Mouse (Mus musculus) hindbrain, embryonic 14.5 days (tissue): Measurements from ENCODE around the gene Tox2. TPM values are rescaled to one million over a fixed set of nuclear protein-coding genes. Genes with fewer than 3 reads are reported as not detected.
A peak's percentile ranks its signal among the peaks of the same experiment; 100 is the strongest.

Source experiments
- ATAC-seq: fragments of 200-750 bp; cut with Nextera tagmentation; 2 replicates; pipeline ENCODE4 v1.8.0; 2017; ENCODE audit warnings: moderate number of reproducible peaks, mild to moderate bottlenecking, moderate TSS enrichment, moderate library complexity; ENCODE audit not compliant: low FRiP score
- DNase-seq: peaks from one replicate; pipeline ENCODE4 v3.0.0-alpha.2; 2015; ENCODE audit warnings: low spot score
- H3K27ac ChIP-seq: fragments of 300-500 bp; sonication (generic); 2 replicates; pipeline ENCODE4 v1.5.1; 2014; ENCODE audit warnings: mild to moderate bottlenecking, moderate library complexity
- H3K27me3 ChIP-seq: fragments of 300-500 bp; sonication (generic); 2 replicates; pipeline ENCODE4 v1.6.1; 2014; ENCODE audit warnings: mild to moderate bottlenecking, low read length, mixed read lengths; ENCODE audit not compliant: control insufficient read depth, insufficient read depth
- H3K36me3 ChIP-seq: fragments of 300-500 bp; sonication (generic); replicated peaks from 2 replicates; pipeline ENCODE4 v1.6.1; 2014; ENCODE audit not compliant: control insufficient read depth, insufficient read depth
- H3K4me1 ChIP-seq: fragments of 300-500 bp; sonication (generic); replicated peaks from 2 replicates; pipeline ENCODE4 v1.6.1; 2014; ENCODE audit warnings: antibody characterized with exemption, low read length, mixed read lengths; ENCODE audit not compliant: control insufficient read depth, insufficient read depth
- H3K4me2 ChIP-seq: fragments of 300-500 bp; sonication (generic); replicated peaks from 2 replicates; pipeline ENCODE4 v1.6.1; 2014; ENCODE audit warnings: mild to moderate bottlenecking, moderate library complexity
- H3K4me3 ChIP-seq: fragments of 300-500 bp; sonication (generic); replicated peaks from 2 replicates; pipeline ENCODE4 v1.5.1; 2014; ENCODE audit warnings: mild to moderate bottlenecking, low read length
- H3K9ac ChIP-seq: fragments of 300-500 bp; sonication (generic); 2 replicates; pipeline ENCODE4 v1.6.1; 2014
- H3K9me3 ChIP-seq: fragments of 300-500 bp; sonication (generic); 2 replicates; pipeline ENCODE4 v1.6.1; 2016; ENCODE audit warnings: low read length; ENCODE audit not compliant: control insufficient read depth
- WGBS: fragments of 180-500 bp; shearing (Covaris S2); extraction: QIAGEN DNeasy Blood & Tissue Kit; methylation state at CpG from one replicate; pipeline ENCODE4 v1.1.7; 2014; 5-methylcytosine and 5-hydroxymethylcytosine counted together
- polyA plus RNA-seq: library from polyadenylated mRNA; unstranded; fragments of >200 nt; fragmentation: Nextera tagmentation; extraction: Ambion mirVana; gene quantifications from 2 replicates; pipeline ENCODE4 v1.2.1, GENCODE M21; 2014

Tox2 gene
- polyA plus RNA-seq, 1 experiment from 2014 or later: 28.7 TPM

DNA sequence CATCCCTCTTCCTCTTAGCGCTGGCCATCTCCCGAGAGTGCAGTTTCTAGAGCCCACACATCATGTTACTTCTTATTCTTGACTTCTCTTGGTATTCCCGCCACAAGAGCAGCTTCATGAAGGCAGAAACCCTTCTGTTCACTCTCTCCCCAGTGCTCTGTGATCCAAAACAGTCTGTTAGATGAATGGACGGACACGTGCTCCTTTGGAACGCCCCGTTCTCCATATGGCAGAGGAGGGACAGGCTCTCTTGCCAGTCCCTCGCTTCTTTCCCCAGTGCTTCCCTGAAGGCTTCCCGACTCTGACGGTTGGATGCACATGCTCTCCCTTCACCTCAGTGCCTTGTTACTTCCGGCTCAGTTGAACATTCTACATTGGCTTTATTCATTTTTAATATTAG is 15.4 kb upstream of the Tox2 start:
- ATAC-seq: no peak
- H3K4me1 ChIP-seq: 0 out of 2 replicates have a peak, but pooled peaks cover 3% of the 10 kb centered on the region
- DNase-seq: no peak
- H3K36me3 ChIP-seq: no peaks in the 10 kb centered on the region
- H3K27me3 ChIP-seq: no peaks in the 10 kb centered on the region
- no peak overlapping the region for H3K4me2 ChIP-seq
- H3K27ac ChIP-seq: no peak overlapping the region
- WGBS: 35% methylated on average over 11 of the region's 11 CpGs
- H3K9ac ChIP-seq: no peak overlapping the region
- no peaks in the 10 kb centered on the region for H3K9me3 ChIP-seq
- no peak overlapping the region for H3K4me3 ChIP-seq

DNA sequence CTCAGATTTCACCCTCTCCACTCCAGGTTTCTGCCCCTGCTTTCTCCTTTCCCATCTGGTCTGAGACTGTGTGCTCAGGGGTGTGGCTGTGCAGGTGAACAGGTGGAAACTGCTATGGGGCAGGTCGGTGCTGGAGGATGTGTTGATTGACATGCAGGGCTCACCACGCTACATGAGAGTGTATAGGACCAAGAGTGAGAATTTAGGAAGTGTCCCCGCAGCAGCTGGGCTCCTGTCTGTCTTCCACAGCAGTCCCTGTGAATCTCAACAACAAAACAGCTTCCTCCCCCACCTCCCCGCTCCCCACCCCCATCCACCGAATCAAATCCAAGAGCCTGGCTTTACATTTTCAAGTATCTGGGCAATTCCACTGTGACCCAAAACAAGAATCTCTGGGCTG is 13.3 kb upstream of the Tox2 start:
- H3K4me3 ChIP-seq: no peak overlapping the region
- ATAC-seq (no peak), DNase-seq (no peak)
- H3K9ac ChIP-seq: no peak overlapping the region
- 11% methylated on average over 5 of the region's 5 CpGs for WGBS
- H3K4me2 ChIP-seq: no peak overlapping the region
- H3K27ac ChIP-seq: no peak overlapping the region
- no peaks in the 10 kb centered on the region for H3K36me3 ChIP-seq
- no peaks in the 10 kb centered on the region for H3K27me3 ChIP-seq
- H3K4me1 ChIP-seq: 0 out of 2 replicates have a peak, but pooled peaks cover 3% of the 10 kb centered on the region
- H3K9me3 ChIP-seq: no peaks in the 10 kb centered on the region

DNA sequence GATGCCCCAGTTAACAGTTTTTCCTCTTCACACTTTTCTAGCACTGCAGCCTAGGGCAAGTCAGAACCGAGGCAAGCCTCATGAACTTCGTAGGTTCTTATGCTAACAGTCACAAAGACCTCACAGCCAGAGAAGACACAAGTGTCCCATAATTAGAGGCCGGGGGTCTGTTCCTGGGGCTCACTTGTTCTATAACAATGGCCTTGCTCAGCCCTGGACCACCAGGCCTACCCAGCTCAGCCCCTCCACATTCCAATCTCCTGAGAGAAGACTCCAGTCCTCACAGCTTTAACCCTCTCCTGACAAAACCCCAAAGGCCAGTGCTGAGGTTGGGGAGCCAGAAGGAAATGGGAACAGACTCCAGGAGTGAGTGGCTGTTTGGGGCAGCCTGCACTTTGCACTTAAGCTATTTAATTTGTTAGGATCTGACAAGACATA is 12.9 kb upstream of the Tox2 start:
- 5% methylated on average over 3 of the region's 3 CpGs for WGBS
- Histone ChIP-seq H3K4me2 (no peak overlapping the region), H3K27me3 (no peaks in the 10 kb centered on the region), H3K36me3 (no peaks in the 10 kb centered on the region), H3K4me1 (peaks cover 3% of the 10 kb centered on the region; the same call in 1 of the 2 replicates), H3K27ac (no peak overlapping the region), H3K9ac (no peak overlapping the region), H3K9me3 (no peaks in the 10 kb centered on the region), H3K4me3 (no peak overlapping the region)
- ATAC-seq: no peak
- no peak for DNase-seq

DNA sequence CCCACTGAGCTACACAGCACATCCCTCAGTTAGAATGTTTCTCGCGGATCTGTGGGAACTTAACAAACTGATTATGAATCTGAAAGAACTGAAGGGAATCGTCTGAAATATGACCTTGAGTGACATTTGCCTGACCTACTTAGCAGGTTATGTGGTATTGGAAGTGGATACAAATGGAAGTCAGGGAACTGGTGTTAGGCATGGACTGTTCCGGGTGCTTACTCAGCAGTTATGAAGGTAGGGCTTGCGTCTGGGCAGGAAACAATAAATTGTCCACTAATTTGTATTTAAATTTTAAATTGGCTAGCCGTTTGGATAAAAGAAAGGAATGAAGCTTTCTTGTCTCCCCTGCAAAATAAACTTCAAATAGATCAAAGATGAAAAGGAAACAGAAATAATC is 10.4 kb upstream of the Tox2 start:
- DNase-seq (no peak), ATAC-seq (no peak)
- Histone ChIP-seq H3K27ac (no peak overlapping the region), H3K27me3 (no peaks in the 10 kb centered on the region), H3K4me3 (no peak overlapping the region), H3K4me2 (no peak overlapping the region), H3K9me3 (no peaks in the 10 kb centered on the region), H3K4me1 (peaks cover 3% of the 10 kb centered on the region; the same call in 1 of the 2 replicates), H3K36me3 (no peaks in the 10 kb centered on the region), H3K9ac (no peak overlapping the region)
- WGBS: 69% methylated on average over 6 of the region's 6 CpGs

DNA sequence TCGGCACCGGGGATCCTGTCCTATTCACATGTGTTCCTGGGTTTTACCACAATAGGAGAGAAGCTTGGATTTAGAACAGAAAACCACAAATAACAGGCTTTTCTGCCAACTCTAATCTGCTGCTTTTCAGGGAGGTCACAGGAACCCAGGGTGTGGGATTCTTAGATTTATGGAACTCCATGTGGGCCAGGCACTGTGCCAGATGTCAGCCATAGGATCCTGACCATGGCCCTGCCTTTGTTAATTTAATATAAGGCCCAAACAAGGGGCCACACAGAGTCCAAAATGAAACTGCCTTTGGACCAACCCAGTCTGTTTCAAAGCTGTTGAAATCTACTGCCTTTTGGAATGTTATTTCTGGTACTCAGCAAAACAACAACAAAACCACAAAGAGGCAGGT is 8.9 kb upstream of the Tox2 start:
- Histone ChIP-seq H3K4me2 (no peak overlapping the region), H3K9me3 (no peaks in the 10 kb centered on the region), H3K27me3 (no peaks in the 10 kb centered on the region), H3K36me3 (no peaks in the 10 kb centered on the region), H3K27ac (no peak overlapping the region), H3K4me1 (peaks cover 3% of the 10 kb centered on the region; the same call in 1 of the 2 replicates), H3K4me3 (no peak overlapping the region), H3K9ac (no peak overlapping the region)
- 60% methylated on average over 2 of the region's 2 CpGs for WGBS
- no peak for DNase-seq
- ATAC-seq: no peak

DNA sequence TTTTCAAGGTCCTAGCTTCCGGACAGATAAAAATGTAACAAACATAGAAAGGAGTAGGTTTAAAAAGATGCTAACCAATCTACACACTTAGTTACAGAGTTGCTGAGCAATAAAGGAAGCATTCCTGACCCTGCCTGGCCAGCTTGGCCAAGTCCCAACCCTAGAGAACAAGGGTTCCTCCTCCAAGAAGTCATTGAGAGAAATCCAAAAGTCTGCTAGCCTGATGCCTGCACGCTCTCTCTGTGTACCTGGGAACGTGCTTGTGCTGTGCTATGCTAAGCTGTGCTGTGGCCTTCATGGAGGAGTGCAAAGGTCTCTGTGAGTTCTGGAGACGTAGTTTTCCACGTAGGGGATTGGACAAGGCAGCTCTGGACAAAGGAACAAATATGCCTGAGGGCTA is 8.4 kb upstream of the Tox2 start:
- Histone ChIP-seq H3K36me3 (no peaks in the 10 kb centered on the region), H3K27me3 (no peaks in the 10 kb centered on the region), H3K4me3 (no peak overlapping the region), H3K4me2 (no peak overlapping the region), H3K9me3 (no peaks in the 10 kb centered on the region), H3K4me1 (peaks cover under 1% of the 10 kb centered on the region; the same call in 1 of the 2 replicates), H3K9ac (no peak overlapping the region), H3K27ac (no peak overlapping the region)
- no peak for ATAC-seq
- WGBS: 51% methylated on average over 5 of the region's 5 CpGs
- DNase-seq: no peak

DNA sequence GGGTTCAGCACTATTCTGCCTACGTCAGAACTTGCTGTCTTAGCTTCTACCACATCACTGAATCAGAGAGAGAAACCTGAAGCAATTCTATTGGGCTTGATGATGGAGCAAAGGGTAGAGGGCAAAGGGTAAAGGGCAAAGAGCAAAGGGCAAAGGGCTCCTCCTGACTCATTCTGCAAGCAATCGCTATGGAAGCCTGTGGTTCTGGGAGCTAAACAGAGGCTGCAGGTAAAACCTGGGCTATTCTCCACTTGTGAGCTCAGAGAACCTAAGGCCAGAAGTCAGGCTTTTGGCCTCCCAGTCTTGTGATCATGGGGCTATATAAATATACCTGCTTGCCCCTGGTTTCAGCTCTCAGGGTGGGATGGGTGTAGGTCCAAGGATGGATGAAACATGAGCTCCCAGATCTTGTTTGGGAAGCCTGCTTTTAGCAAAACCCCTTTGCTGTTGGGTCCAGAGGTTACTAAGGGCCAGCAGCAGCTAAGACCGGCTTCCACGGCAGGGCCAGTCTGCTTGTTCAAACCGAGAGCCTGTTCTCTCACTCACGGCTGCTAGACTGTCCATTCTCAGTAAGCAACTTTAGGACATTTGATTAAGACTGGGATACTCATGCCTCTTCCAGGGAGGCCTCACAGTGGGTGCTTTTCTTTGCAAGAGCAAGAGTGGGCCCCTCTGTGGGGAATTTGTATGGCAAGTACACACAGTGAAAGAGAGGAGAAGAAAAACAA is 7.7 kb upstream of the Tox2 start:
- Histone ChIP-seq H3K27me3 (no peaks in the 10 kb centered on the region), H3K36me3 (no peaks in the 10 kb centered on the region), H3K4me2 (no peak overlapping the region), H3K9me3 (no peaks in the 10 kb centered on the region), H3K27ac (no peak overlapping the region; the same call in 1 of the 2 replicates), H3K9ac (no peak overlapping the region), H3K4me1 (no peaks in the 10 kb centered on the region; the same call in 1 of the 2 replicates), H3K4me3 (no peak overlapping the region)
- ATAC-seq: no peak
- DNase-seq: no peak
- 15% methylated on average over 6 of the region's 6 CpGs for WGBS

DNA sequence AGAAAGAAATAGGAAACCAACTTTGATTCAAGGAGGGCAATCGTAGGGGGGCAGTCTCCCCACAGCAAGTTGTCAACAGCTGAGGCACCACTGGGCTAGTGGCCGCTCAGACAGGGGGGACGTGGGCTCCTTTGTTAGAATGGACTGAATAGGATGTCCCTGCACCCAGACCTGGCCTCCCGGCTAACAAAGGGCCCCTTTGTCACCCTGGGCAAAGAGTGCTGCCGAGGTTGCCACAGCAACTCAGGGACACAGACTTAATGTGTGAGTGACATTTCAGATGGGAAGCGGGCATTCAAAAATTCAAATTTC is 7.1 kb upstream of the Tox2 start:
- Histone ChIP-seq H3K9ac (no peak overlapping the region), H3K36me3 (no peaks in the 10 kb centered on the region), H3K9me3 (no peaks in the 10 kb centered on the region), H3K27ac (no peak overlapping the region), H3K4me1 (no peaks in the 10 kb centered on the region; the same call in 1 of the 2 replicates), H3K4me2 (no peak overlapping the region), H3K27me3 (no peaks in the 10 kb centered on the region), H3K4me3 (no peak overlapping the region)
- 7% methylated on average over 6 of the region's 6 CpGs for WGBS
- peak; percentile 53; the same call in 1 of the 2 replicates for ATAC-seq
- no peak for DNase-seq

DNA sequence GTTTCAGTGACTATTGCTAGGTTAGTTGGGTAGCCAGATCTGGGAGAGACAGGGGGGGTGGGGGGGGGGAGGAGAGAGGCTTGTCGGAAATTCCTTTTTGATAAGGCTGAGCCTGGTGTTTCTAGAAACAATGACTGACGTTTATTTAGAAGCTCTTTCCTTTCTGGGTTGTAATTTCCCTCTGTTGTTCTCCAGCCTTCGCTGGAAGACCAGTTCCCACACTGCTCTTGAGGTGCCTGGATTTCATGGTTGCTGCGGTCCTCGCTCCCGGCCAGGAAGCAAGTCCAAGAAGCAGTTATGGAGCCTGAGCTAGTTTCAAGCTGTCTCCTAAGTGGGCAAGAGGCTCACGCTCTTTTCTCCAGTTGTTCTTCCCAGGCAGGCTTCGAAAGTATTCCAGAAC is 1.0 kb upstream of the Tox2 start:
- H3K36me3 ChIP-seq: no peaks in the 10 kb centered on the region
- peak overlapping the region; percentile 63 for H3K4me2 ChIP-seq
- H3K27me3 ChIP-seq: peaks cover 30% of the 10 kb centered on the region
- peaks cover 37% of the 10 kb centered on the region for H3K4me1 ChIP-seq
- no peak overlapping the region for H3K27ac ChIP-seq
- DNase-seq: no peak
- H3K9ac ChIP-seq: no peak overlapping the region
- 39% methylated on average over 8 of the region's 8 CpGs for WGBS
- H3K4me3 ChIP-seq: no peak overlapping the region
- ATAC-seq: no peak
- H3K9me3 ChIP-seq: peaks cover 13% of the 10 kb centered on the region; the same call in 1 of the 2 replicates

DNA sequence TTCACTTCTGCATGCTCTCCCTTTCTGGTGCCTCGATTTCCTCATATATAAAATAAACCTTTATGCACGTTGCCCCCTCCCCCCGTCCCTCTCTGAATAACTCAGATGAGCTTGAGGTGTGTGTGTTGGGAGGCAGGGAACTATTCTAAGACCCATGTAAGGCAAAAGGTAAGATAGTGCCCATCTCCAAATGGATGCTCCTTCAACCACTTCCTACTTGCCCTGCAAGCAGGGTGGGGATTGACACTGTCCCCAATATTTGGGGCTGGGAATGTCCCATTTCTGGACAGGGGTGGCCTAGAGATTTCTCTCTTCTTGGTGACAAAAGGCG is 407 bp upstream of the Tox2 start:
- Histone ChIP-seq H3K4me3 (peak overlapping the region; percentile 48), H3K4me1 (peaks cover 37% of the 10 kb centered on the region), H3K9me3 (peaks cover 13% of the 10 kb centered on the region; the same call in 1 of the 2 replicates), H3K27me3 (peaks cover 30% of the 10 kb centered on the region), H3K27ac (no peak overlapping the region), H3K36me3 (no peaks in the 10 kb centered on the region), H3K9ac (peak overlapping the region; percentile 67), H3K4me2 (peak overlapping the region; percentile 63)
- DNase-seq (no peak), ATAC-seq (no peak)
- WGBS: 3% methylated on average over 4 of the region's 4 CpGs
